Mouse (Mus musculus): Measurements from ENCODE around the gene Cd86. TPM values are rescaled to one million over a fixed set of nuclear protein-coding genes. Genes with fewer than 3 reads are reported as not detected.

The Cd86 gene
- polyA plus RNA-seq, 1 experiment from 2014 or later, result 1.1 TPM

DNA sequence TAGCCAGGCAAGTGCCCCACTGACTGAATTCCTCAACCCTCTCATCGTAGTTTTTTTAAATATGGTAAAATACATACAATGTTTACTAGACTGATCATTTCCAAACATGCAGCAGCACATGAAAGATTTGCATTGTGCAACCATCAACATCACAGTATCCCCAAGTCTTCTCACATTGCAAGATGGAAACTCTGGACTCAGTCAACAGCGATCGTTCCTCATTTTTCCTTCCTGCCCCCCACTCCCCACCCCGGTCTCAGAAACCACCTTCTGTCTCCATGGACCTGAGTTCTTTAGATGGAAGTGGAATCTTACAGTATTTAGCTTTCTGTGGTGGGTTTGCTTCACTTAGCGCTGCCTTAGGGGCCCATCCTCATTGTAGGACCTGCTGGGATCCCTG is 34.3 kb downstream of the Cd86 start:
- Histone ChIP-seq H3K4me3 (ENCODE audit: low read depth, low read length) (no peak overlapping the region), H3K36me3 (ENCODE audit: control insufficient read depth, insufficient read depth, low read length) (no peaks in the 10 kb centered on the region), H3K27me3 (ENCODE audit: control insufficient read depth, insufficient read depth, low read length) (no peaks in the 10 kb centered on the region), H3K4me1 (ENCODE audit: control insufficient read depth, insufficient read depth, low read length) (no peaks in the 10 kb centered on the region), H3K9me3 (ENCODE audit: control insufficient read depth, low read length) (no peaks in the 10 kb centered on the region), H3K9ac (replicated peaks; ENCODE audit: low read depth, low read length) (no peak overlapping the region), H3K4me2 (ENCODE audit: low read depth, low read length) (no peak overlapping the region), H3K27ac (ENCODE audit: low read depth, low read length) (no peak overlapping the region)
- no peak for ATAC-seq (ENCODE audit: low read depth)
- 91% methylated on average over 5 of the region's 5 CpGs for WGBS

GRCm38 (mm10) chr16:36627740-36628139 is 38.1 kb downstream of the Cd86 start:
- WGBS, result 93% methylated on average over 1 of the region's 1 CpGs
- Histone ChIP-seq H3K4me3 (ENCODE audit: low read depth, low read length) (no peak overlapping the region), H3K27ac (ENCODE audit: low read depth, low read length) (no peak overlapping the region), H3K9me3 (ENCODE audit: control insufficient read depth, low read length) (no peaks in the 10 kb centered on the region), H3K27me3 (ENCODE audit: control insufficient read depth, insufficient read depth, low read length) (no peaks in the 10 kb centered on the region), H3K4me1 (ENCODE audit: control insufficient read depth, insufficient read depth, low read length) (no peaks in the 10 kb centered on the region), H3K36me3 (ENCODE audit: control insufficient read depth, insufficient read depth, low read length) (no peaks in the 10 kb centered on the region), H3K9ac (replicated peaks; ENCODE audit: low read depth, low read length) (no peak overlapping the region), H3K4me2 (ENCODE audit: low read depth, low read length) (no peak overlapping the region)
- no peak for ATAC-seq (ENCODE audit: low read depth)

DNA sequence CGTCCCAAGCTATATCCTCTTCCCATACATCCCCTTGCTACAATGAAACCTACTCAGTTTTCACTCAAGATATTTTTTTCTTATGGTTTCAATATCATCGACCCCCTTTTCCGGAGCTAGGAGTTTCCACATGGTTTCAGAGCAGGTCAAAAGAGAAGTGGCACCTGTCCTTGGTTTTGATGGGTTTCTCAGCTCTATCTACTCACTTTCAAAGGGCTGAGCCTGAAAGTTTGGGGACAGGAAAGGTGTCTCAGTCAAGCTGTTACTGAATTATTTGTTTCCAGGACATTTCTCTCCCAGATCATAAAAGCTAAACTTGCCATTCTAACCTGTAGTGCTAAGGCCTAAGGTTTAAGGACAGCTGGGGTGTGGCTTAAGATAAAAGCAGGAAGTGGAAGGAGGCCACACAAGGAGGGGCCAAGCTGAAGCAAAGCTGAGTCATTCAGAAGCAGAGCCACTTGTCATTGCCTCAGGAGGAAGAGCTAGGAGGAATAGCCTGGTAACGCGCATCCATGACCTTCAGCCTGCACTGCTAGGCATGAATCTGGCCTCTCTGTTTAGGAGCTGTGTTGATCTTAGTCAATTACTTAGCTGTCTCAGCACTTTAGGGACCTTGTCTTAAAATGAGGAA is 39.2 kb downstream of the Cd86 start:
- Histone ChIP-seq H3K27me3 (ENCODE audit: control insufficient read depth, insufficient read depth, low read length) (no peaks in the 10 kb centered on the region), H3K27ac (ENCODE audit: low read depth, low read length) (no peak overlapping the region), H3K4me2 (ENCODE audit: low read depth, low read length) (no peak overlapping the region), H3K9me3 (ENCODE audit: control insufficient read depth, low read length) (no peaks in the 10 kb centered on the region), H3K4me1 (ENCODE audit: control insufficient read depth, insufficient read depth, low read length) (no peaks in the 10 kb centered on the region), H3K36me3 (ENCODE audit: control insufficient read depth, insufficient read depth, low read length) (no peaks in the 10 kb centered on the region), H3K4me3 (ENCODE audit: low read depth, low read length) (no peak overlapping the region), H3K9ac (replicated peaks; ENCODE audit: low read depth, low read length) (no peak overlapping the region)
- 90% methylated on average over 5 of the region's 5 CpGs for WGBS
- no peak for ATAC-seq (ENCODE audit: low read depth)

- no peaks in the 10 kb centered on the region for H3K9me3 ChIP-seq (ENCODE audit: control insufficient read depth, low read length)
- ATAC-seq (ENCODE audit: low read depth), result no peak
- H3K4me1 ChIP-seq (ENCODE audit: control insufficient read depth, insufficient read depth, low read length), result no peaks in the 10 kb centered on the region
- WGBS, result 94% methylated on average over 1 of the region's 1 CpGs
- H3K4me3 ChIP-seq (ENCODE audit: low read depth, low read length), result no peak overlapping the region
- no peaks in the 10 kb centered on the region for H3K36me3 ChIP-seq (ENCODE audit: control insufficient read depth, insufficient read depth, low read length)
- no peaks in the 10 kb centered on the region for H3K27me3 ChIP-seq (ENCODE audit: control insufficient read depth, insufficient read depth, low read length)
- no peak overlapping the region for H3K27ac ChIP-seq (ENCODE audit: low read depth, low read length)
- H3K4me2 ChIP-seq (ENCODE audit: low read depth, low read length), result no peak overlapping the region
- H3K9ac ChIP-seq (replicated peaks; ENCODE audit: low read depth, low read length), result no peak overlapping the region
These were observed 40.0 kb downstream of the Cd86 start for GRCm38 (mm10) chr16:36625909-36626308.

GRCm38 (mm10) chr16:36622320-36622719 is 43.6 kb downstream of the Cd86 start:
- Histone ChIP-seq H3K27me3 (ENCODE audit: control insufficient read depth, insufficient read depth, low read length) (no peaks in the 10 kb centered on the region), H3K4me2 (ENCODE audit: low read depth, low read length) (no peak overlapping the region), H3K4me3 (ENCODE audit: low read depth, low read length) (no peak overlapping the region), H3K9ac (replicated peaks; ENCODE audit: low read depth, low read length) (no peak overlapping the region), H3K4me1 (ENCODE audit: control insufficient read depth, insufficient read depth, low read length) (no peaks in the 10 kb centered on the region), H3K9me3 (ENCODE audit: control insufficient read depth, low read length) (no peaks in the 10 kb centered on the region), H3K27ac (ENCODE audit: low read depth, low read length) (no peak overlapping the region), H3K36me3 (ENCODE audit: control insufficient read depth, insufficient read depth, low read length) (no peaks in the 10 kb centered on the region)
- 88% methylated on average over 3 of the region's 3 CpGs for WGBS
- no peak for ATAC-seq (ENCODE audit: low read depth)

DNA sequence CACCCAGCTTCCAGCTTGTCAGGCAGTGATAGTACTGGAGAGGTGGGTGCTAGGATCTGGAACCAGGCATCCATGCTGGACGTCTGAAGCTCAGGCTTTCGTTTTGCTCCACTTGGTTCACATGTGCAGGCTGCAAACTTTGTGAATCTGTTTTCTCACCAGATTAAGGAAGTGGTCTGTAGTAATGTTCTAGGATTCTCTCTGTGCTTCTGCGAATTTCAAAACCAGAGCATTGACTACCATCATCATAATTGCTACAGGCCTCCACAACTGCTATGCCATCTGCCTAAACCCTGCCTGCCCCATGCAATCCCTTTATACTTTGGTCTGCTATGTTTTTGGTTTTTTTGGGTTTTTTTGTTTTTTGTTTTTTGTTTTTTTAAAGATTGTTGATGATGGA is 44.8 kb downstream of the Cd86 start:
- Histone ChIP-seq H3K4me1 (ENCODE audit: control insufficient read depth, insufficient read depth, low read length) (no peaks in the 10 kb centered on the region), H3K4me2 (ENCODE audit: low read depth, low read length) (no peak overlapping the region), H3K27ac (ENCODE audit: low read depth, low read length) (no peak overlapping the region), H3K27me3 (ENCODE audit: control insufficient read depth, insufficient read depth, low read length) (no peaks in the 10 kb centered on the region), H3K4me3 (ENCODE audit: low read depth, low read length) (no peak overlapping the region), H3K36me3 (ENCODE audit: control insufficient read depth, insufficient read depth, low read length) (no peaks in the 10 kb centered on the region), H3K9me3 (ENCODE audit: control insufficient read depth, low read length) (no peaks in the 10 kb centered on the region), H3K9ac (replicated peaks; ENCODE audit: low read depth, low read length) (no peak overlapping the region)
- ATAC-seq (ENCODE audit: low read depth), result no peak
- WGBS, result 88% methylated on average over 3 of the region's 3 CpGs

- Histone ChIP-seq H3K4me2 (ENCODE audit: low read depth, low read length) (no peak overlapping the region), H3K36me3 (ENCODE audit: control insufficient read depth, insufficient read depth, low read length) (no peaks in the 10 kb centered on the region), H3K9ac (replicated peaks; ENCODE audit: low read depth, low read length) (no peak overlapping the region), H3K27ac (ENCODE audit: low read depth, low read length) (no peak overlapping the region), H3K4me1 (ENCODE audit: control insufficient read depth, insufficient read depth, low read length) (no peaks in the 10 kb centered on the region), H3K27me3 (ENCODE audit: control insufficient read depth, insufficient read depth, low read length) (no peaks in the 10 kb centered on the region), H3K4me3 (ENCODE audit: low read depth, low read length) (no peak overlapping the region), H3K9me3 (ENCODE audit: control insufficient read depth, low read length) (no peaks in the 10 kb centered on the region)
- ATAC-seq (ENCODE audit: low read depth), result no peak
- 74% methylated on average over 2 of the region's 2 CpGs for WGBS
These were observed 52.2 kb downstream of the Cd86 start for GRCm38 (mm10) chr16:36613701-36614100.

DNA sequence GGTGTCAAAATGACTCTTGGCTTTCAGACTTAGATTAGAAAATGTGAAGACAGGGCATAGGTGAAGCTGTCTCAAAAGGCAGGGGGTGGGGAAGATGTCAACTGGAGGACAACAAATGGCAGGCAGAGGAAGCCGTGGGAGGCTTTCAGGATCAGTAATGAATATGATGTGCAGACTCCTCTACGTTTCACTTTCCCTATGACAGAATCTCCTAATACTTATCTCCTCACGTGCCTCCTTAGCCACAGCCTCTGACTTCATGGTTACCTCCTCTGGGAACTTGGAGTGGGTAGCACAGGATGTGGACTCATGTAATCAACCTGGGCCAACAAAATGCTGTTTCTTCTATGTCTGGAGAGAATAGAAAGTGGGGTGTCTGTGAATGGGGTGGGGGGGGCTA is 63.2 kb downstream of the Cd86 start:
- 76% methylated on average over 3 of the region's 3 CpGs for WGBS
- H3K4me2 ChIP-seq (ENCODE audit: low read depth, low read length), result no peak overlapping the region
- no peak for ATAC-seq (ENCODE audit: low read depth)

DNA sequence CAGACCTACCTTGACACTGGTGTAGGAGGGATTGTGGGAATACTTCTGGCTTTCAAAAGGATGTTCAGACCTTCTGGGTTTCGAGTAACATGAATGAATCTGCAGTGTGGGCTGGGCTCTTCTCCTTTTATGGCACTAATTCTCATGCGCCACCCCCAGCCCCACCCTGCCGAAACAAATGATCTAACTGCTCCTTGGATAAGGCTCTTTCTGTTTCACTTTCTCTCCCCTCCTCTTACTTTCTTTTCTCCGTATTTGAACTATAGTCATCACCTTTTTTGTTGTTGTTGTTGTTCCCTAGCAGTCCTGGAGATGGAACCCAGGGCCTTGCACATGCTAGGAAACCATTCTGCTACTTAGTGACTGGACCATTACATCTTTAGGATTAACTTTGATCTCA is 67.6 kb downstream of the Cd86 start:
- no peaks in the 10 kb centered on the region for H3K4me1 ChIP-seq (ENCODE audit: control insufficient read depth, insufficient read depth, low read length)
- H3K27me3 ChIP-seq (ENCODE audit: control insufficient read depth, insufficient read depth, low read length), result no peaks in the 10 kb centered on the region
- no peak for ATAC-seq (ENCODE audit: low read depth)
- no peaks in the 10 kb centered on the region for H3K9me3 ChIP-seq (ENCODE audit: control insufficient read depth, low read length)
- no peak overlapping the region for H3K4me2 ChIP-seq (ENCODE audit: low read depth, low read length)
- no peaks in the 10 kb centered on the region for H3K36me3 ChIP-seq (ENCODE audit: control insufficient read depth, insufficient read depth, low read length)
- 69% methylated on average over 4 of the region's 4 CpGs for WGBS
- no peak overlapping the region for H3K4me3 ChIP-seq (ENCODE audit: low read depth, low read length)
- no peak overlapping the region for H3K9ac ChIP-seq (replicated peaks; ENCODE audit: low read depth, low read length)
- H3K27ac ChIP-seq (ENCODE audit: low read depth, low read length), result no peak overlapping the region

More for the DNA sequence above, 63.2 kb downstream of the Cd86 start:
- no peaks in the 10 kb centered on the region for H3K9me3 ChIP-seq (ENCODE audit: control insufficient read depth, low read length)
- H3K27me3 ChIP-seq (ENCODE audit: control insufficient read depth, insufficient read depth, low read length), result no peaks in the 10 kb centered on the region
- no peak overlapping the region for H3K9ac ChIP-seq (replicated peaks; ENCODE audit: low read depth, low read length)
- no peak overlapping the region for H3K27ac ChIP-seq (ENCODE audit: low read depth, low read length)
- no peaks in the 10 kb centered on the region for H3K36me3 ChIP-seq (ENCODE audit: control insufficient read depth, insufficient read depth, low read length)
- H3K4me3 ChIP-seq (ENCODE audit: low read depth, low read length), result no peak overlapping the region
- H3K4me1 ChIP-seq (ENCODE audit: control insufficient read depth, insufficient read depth, low read length), result no peaks in the 10 kb centered on the region
